ENCODE assay signal across 8 mouse cellular contexts in genomic region chr13:55512379-55513031, GRCm38 (mm10). TPM values are rescaled to one million over a fixed set of nuclear protein-coding genes. Genes with fewer than 3 reads are reported as not detected.
DNase-seq lines count a peak whose midpoint lies in the region; ATAC-seq and TF ChIP-seq lines count a peak whose summit lies in the region.

No protein-coding gene starts in this region.

- POLR2A ChIA-PET in Patski (lab: Charles Lee), result interaction anchor here (1.0 to 2.1 kb wide), 5 partner anchors 15 to 41 kb away, joined by 3 to 7 read pairs (median 6); no protein-coding TSS in a partner anchor

- DNase-seq in B cell, adult 2 months, result peak; percentile 35 to 37
- peak; percentile 30 for DNase-seq in Patski (ENCODE audit: low read depth, low spot score)
- peak; percentile 81 for DNase-seq in embryo, embryonic 9.5 days (ENCODE audit: extremely low spot score)
- DNase-seq in lung, postnatal 36 days, result peak; percentile 54
- no peak for DNase-seq in left cerebral cortex, postnatal 25 days (ENCODE audit: low spot score in 2 of 2)

- H3K9ac ChIP-seq in heart, embryonic 11.5 days (ENCODE audit: low read depth, low read length), result peak overlapping the region; percentile 99
- H3K9ac ChIP-seq in kidney, embryonic 16.5 days (replicated peaks; ENCODE audit: low read length), result peak overlapping the region; percentile 94
- H3K9ac ChIP-seq in stomach, embryonic 16.5 days (ENCODE audit: low read length), result peak overlapping the region; percentile 94

- WGBS in heart, embryonic 11.5 days (ENCODE audit: insufficient replicate concordance), result 2% methylated on average over 25 of the region's 25 CpGs
- WGBS in kidney, embryonic 16.5 days, result 2% methylated on average over 24 of the region's 25 CpGs
- 2% methylated on average over 25 of the region's 25 CpGs for WGBS in stomach, embryonic 16.5 days

- peaks cover 3% of the 10 kb centered on the region for H3K27me3 ChIP-seq in Patski
- H3K27me3 ChIP-seq in heart, embryonic 11.5 days (ENCODE audit: control insufficient read depth, insufficient read depth, low read length), result peaks cover 9% of the 10 kb centered on the region
- no peaks in the 10 kb centered on the region for H3K27me3 ChIP-seq in kidney, embryonic 16.5 days (ENCODE audit: insufficient read depth, low read length)
- H3K27me3 ChIP-seq in stomach, embryonic 16.5 days (ENCODE audit: control insufficient read depth, insufficient read depth, low read length), result no peaks in the 10 kb centered on the region

- H3K27ac ChIP-seq in heart, embryonic 11.5 days (ENCODE audit: low read depth, low read length), result peak overlapping the region; percentile 91
- H3K27ac ChIP-seq in kidney, embryonic 16.5 days (ENCODE audit: low read length), result peak overlapping the region; percentile 96
- peak overlapping the region; percentile 98 for H3K27ac ChIP-seq in stomach, embryonic 16.5 days (ENCODE audit: low read length)

- in situ Hi-C loops in Patski (cut with MboI; ENCODE audit: low pct_unique_long_range_greater_than_20kb), result loop anchor here (5.0 kb wide), 1 partner anchor 35 kb away; no protein-coding TSS in a partner anchor

- H3K4me2 ChIP-seq in heart, embryonic 11.5 days, result peak overlapping the region; percentile 69
- H3K4me2 ChIP-seq in kidney, embryonic 16.5 days (replicated peaks; ENCODE audit: low read depth, low read length), result peak overlapping the region; percentile 84
- peak overlapping the region; percentile 79 for H3K4me2 ChIP-seq in stomach, embryonic 16.5 days (ENCODE audit: low read depth, low read length)

- TF ChIP-seq CTCF in Patski (IDR thresholded peaks at IDR 0.05), result no peak

- peak; percentile 17 for ATAC-seq in Patski
- ATAC-seq in heart, embryonic 11.5 days (replicated peaks; ENCODE audit: insufficient number of reproducible peaks, low FRiP score, low TSS enrichment), result peak; percentile 54
- peak; percentile 66 for ATAC-seq in kidney, embryonic 16.5 days (ENCODE audit: low FRiP score, low TSS enrichment)
- ATAC-seq in stomach, embryonic 16.5 days (ENCODE audit: insufficient read depth, low FRiP score), result peak; percentile 61

- H3K36me3 ChIP-seq in heart, embryonic 11.5 days (ENCODE audit: control insufficient read depth, insufficient read depth, low read length), result peaks cover 19% of the 10 kb centered on the region
- H3K36me3 ChIP-seq in kidney, embryonic 16.5 days (ENCODE audit: insufficient read depth, low read length), result peaks cover 16% of the 10 kb centered on the region
- peaks cover 6% of the 10 kb centered on the region; the same call in 1 of the 2 replicates for H3K36me3 ChIP-seq in stomach, embryonic 16.5 days (ENCODE audit: control insufficient read depth, insufficient read depth, low read length)

- no peaks in the 10 kb centered on the region for H3K9me3 ChIP-seq in heart, embryonic 11.5 days (replicated peaks; ENCODE audit: control insufficient read depth, low read length)
- H3K9me3 ChIP-seq in kidney, embryonic 16.5 days (ENCODE audit: low read length), result no peaks in the 10 kb centered on the region
- no peaks in the 10 kb centered on the region for H3K9me3 ChIP-seq in stomach, embryonic 16.5 days (replicated peaks; ENCODE audit: control insufficient read depth, low read length)

- peak overlapping the region; percentile 98 for H3K4me3 ChIP-seq in heart, embryonic 11.5 days (ENCODE audit: low read depth, low read length)
- H3K4me3 ChIP-seq in kidney, embryonic 16.5 days (ENCODE audit: low read length), result peak overlapping the region; percentile 87
- peak overlapping the region; percentile 92 for H3K4me3 ChIP-seq in stomach, embryonic 16.5 days (replicated peaks; ENCODE audit: low read length)

- CTCF ChIA-PET in Patski (lab: Charles Lee), result interaction anchor here (1.3 kb wide), 1 partner anchor 20 kb away, joined by 3 read pairs; no protein-coding TSS in a partner anchor

- peaks cover 30% of the 10 kb centered on the region for H3K4me1 ChIP-seq in heart, embryonic 11.5 days (ENCODE audit: control insufficient read depth, insufficient read depth, low read length)
- H3K4me1 ChIP-seq in kidney, embryonic 16.5 days (ENCODE audit: insufficient read depth, low read length), result peaks cover 25% of the 10 kb centered on the region
- H3K4me1 ChIP-seq in stomach, embryonic 16.5 days (ENCODE audit: control insufficient read depth, insufficient read depth, low read length), result peaks cover 39% of the 10 kb centered on the region

- intact Hi-C loops in left cerebral cortex, postnatal 25 days (cut with DNase I), result loop anchor here (2.0 kb wide), 1 partner anchor 34 kb away; no protein-coding TSS in a partner anchor

RNA-seq across cellular contexts. Expression of gene Pdlim7, which starts 1.0 kb away (rescaled TPM):
- 129 TPM for polyA plus RNA-seq in Patski (2021)
- polyA plus RNA-seq in heart, embryonic 11.5 days (2014; fragmentation: Nextera tagmentation; extraction: Ambion mirVana), result 439 and 451 TPM in 2 replicates
- polyA plus RNA-seq in kidney, embryonic 16.5 days (2015; fragmentation: Nextera tagmentation; extraction: Ambion mirVana), result 162 and 169 TPM in 2 replicates
- polyA plus RNA-seq in stomach, embryonic 16.5 days (2015; fragmentation: Nextera tagmentation; extraction: Ambion mirVana), result 240 and 243 TPM in 2 replicates
- total RNA-seq in left cerebral cortex, postnatal 25 days (2021), result 10 to 100 TPM; 89.6 to 96.1 TPM

RNA-seq across cellular contexts. Expression of gene Dok3, which starts 16.6 kb away (rescaled TPM):
- 1.5 TPM for polyA plus RNA-seq in Patski (2021)
- 0.90 and 1.1 TPM in 2 replicates for polyA plus RNA-seq in heart, embryonic 11.5 days (2014; fragmentation: Nextera tagmentation; extraction: Ambion mirVana)
- polyA plus RNA-seq in kidney, embryonic 16.5 days (2015; fragmentation: Nextera tagmentation; extraction: Ambion mirVana), result 2.5 TPM in 2 replicates
- 4.7 and 4.9 TPM in 2 replicates for polyA plus RNA-seq in stomach, embryonic 16.5 days (2015; fragmentation: Nextera tagmentation; extraction: Ambion mirVana)
- total RNA-seq in left cerebral cortex, postnatal 25 days (2021), result 10 to 100 TPM in 1 of 2 experiments, 1 to 10 TPM in 1; 9.7 to 13.2 TPM

RNA-seq across cellular contexts. Expression of gene Ddx41, which starts 24.0 kb away (rescaled TPM):
- 73.0 TPM for polyA plus RNA-seq in Patski (2021)
- 36.5 and 39.9 TPM in 2 replicates for polyA plus RNA-seq in heart, embryonic 11.5 days (2014; fragmentation: Nextera tagmentation; extraction: Ambion mirVana)
- 89.1 and 91.6 TPM in 2 replicates for polyA plus RNA-seq in kidney, embryonic 16.5 days (2015; fragmentation: Nextera tagmentation; extraction: Ambion mirVana)
- polyA plus RNA-seq in stomach, embryonic 16.5 days (2015; fragmentation: Nextera tagmentation; extraction: Ambion mirVana), result 52.5 and 53.4 TPM in 2 replicates
- total RNA-seq in left cerebral cortex, postnatal 25 days (2021), result 10 to 100 TPM; 53.6 to 58.0 TPM

RNA-seq across cellular contexts. Expression of gene Dbn1, which starts 24.6 kb away (rescaled TPM):
- 158 TPM for polyA plus RNA-seq in Patski (2021)
- 64.1 and 83.0 TPM in 2 replicates for polyA plus RNA-seq in heart, embryonic 11.5 days (2014; fragmentation: Nextera tagmentation; extraction: Ambion mirVana)
- polyA plus RNA-seq in kidney, embryonic 16.5 days (2015; fragmentation: Nextera tagmentation; extraction: Ambion mirVana), result 177 and 194 TPM in 2 replicates
- polyA plus RNA-seq in stomach, embryonic 16.5 days (2015; fragmentation: Nextera tagmentation; extraction: Ambion mirVana), result 111 and 113 TPM in 2 replicates
- total RNA-seq in left cerebral cortex, postnatal 25 days (2021), result 100 to 1,000 TPM; 287 to 295 TPM

RNA-seq across cellular contexts. Expression of gene Prr7, which starts 48.4 kb away (rescaled TPM):
- 11.7 TPM for polyA plus RNA-seq in Patski (2021)
- polyA plus RNA-seq in heart, embryonic 11.5 days (2014; fragmentation: Nextera tagmentation; extraction: Ambion mirVana), result 0.21 and 0.34 TPM in 2 replicates
- polyA plus RNA-seq in kidney, embryonic 16.5 days (2015; fragmentation: Nextera tagmentation; extraction: Ambion mirVana), result 0.37 and 0.59 TPM in 2 replicates
- 0.22 and 0.26 TPM in 2 replicates for polyA plus RNA-seq in stomach, embryonic 16.5 days (2015; fragmentation: Nextera tagmentation; extraction: Ambion mirVana)
- total RNA-seq in left cerebral cortex, postnatal 25 days (2021), result 10 to 100 TPM; 80.1 to 85.9 TPM

Comparison
In these comparisons a context has a peak if more than half of its experiments do, and no peak if none do; other contexts are left out.
1. DNase-seq: peak in B cell, adult 2 months (2 of 2), Patski (single experiment), embryo, embryonic 9.5 days (single experiment) and lung, postnatal 36 days (single experiment); none in left cerebral cortex, postnatal 25 days (0 of 2).
2. Peak in every context shown above with its lines, with median percentiles within 50 percentile points of each other: ATAC-seq, H3K27ac ChIP-seq, H3K4me2 ChIP-seq, H3K4me3 ChIP-seq and H3K9ac ChIP-seq.